Mouse (Mus musculus) embryonic fibroblast, embryonic 13.5 days (primary cell): Measurements from ENCODE around the gene Triobp. TPM values are rescaled to one million over a fixed set of nuclear protein-coding genes. Genes with fewer than 3 reads are reported as not detected.

ENCODE experiments used
- H3K27ac ChIP-seq: 2 replicates; pipeline ENCODE4 v1.5.1; 2012; ENCODE audit warnings: low read length, control low read depth, inconsistent platforms; ENCODE audit not compliant: insufficient read depth
- H3K4me1 ChIP-seq: 2 replicates; pipeline ENCODE4 v1.6.1; 2011; ENCODE audit warnings: low read length; ENCODE audit not compliant: control insufficient read depth, insufficient read depth
- H3K4me3 ChIP-seq: 2 replicates; pipeline ENCODE4 v1.5.1; 2011; ENCODE audit warnings: mild to moderate bottlenecking, control low read depth, low read length; ENCODE audit not compliant: insufficient read depth
- CTCF ChIP-seq: IDR thresholded peaks from 2 replicates; pipeline ENCODE4 v1.5.1; 2011; ENCODE audit warnings: mild to moderate bottlenecking, control low read depth, low read length, moderate library complexity, borderline replicate concordance; ENCODE audit not compliant: insufficient read depth
- POLR2A ChIP-seq: IDR thresholded peaks from 2 replicates; pipeline ENCODE4 v1.6.1; 2011; ENCODE audit warnings: low read depth, mild to moderate bottlenecking, control low read depth, low read length, moderate library complexity
- polyA plus RNA-seq: library from polyadenylated mRNA; stranded (reverse); fragments of >200 nt; gene quantifications from 2 replicates; pipeline ENCODE4 v1.2.4, GENCODE M21; 2011; ENCODE audit warnings: low read depth; ENCODE audit not compliant: missing spikeins, insufficient read length

Gene Triobp
- polyA plus RNA-seq, 1 experiment: 34.2 TPM

DNA sequence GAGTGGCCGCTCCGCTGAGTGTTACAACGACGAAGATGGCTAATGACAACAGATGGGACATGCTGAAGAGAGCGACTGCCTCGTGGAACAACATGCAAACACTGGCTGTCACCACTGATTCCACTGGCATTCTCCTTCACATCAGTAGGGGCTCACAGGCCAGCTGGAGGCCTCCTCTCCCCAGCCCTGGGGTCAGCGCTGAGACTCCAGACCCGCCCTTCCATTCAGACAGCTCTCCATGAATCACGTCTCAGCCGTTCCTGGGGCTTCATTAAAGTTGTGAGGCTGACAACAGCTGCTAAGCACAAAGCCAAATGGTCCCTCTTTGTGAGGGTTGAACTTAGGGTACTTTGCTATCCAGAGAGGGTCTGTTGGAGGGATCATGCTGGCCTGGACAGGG is 64.0 kb downstream of the Triobp start:
- Histone ChIP-seq H3K4me1 (no peaks in the 10 kb centered on the region), H3K4me3 (no peak overlapping the region), H3K27ac (no peak overlapping the region)
- TF ChIP-seq POLR2A (no peak), CTCF (no peak)

DNA sequence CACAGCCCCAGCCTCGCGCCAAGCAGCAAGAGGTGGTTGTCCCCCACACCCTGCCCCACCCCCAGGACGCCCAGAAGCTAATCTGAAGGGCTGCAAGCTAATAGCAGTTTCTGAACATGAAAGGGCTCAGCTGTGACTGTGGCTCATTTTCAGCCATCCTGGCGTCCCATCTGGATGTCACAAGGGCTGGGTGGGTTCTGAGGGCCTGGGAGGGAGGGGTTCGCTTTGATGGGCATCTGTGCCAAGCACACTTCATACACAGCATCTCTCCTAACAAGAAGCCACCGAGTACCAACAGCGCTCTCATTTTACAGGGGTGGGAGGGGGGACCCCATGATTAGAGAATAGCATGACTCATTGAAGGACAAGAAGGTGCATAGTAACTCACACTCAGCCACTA is 65.9 kb downstream of the Triobp start:
- Histone ChIP-seq H3K4me3 (no peak overlapping the region), H3K27ac (no peak overlapping the region), H3K4me1 (no peaks in the 10 kb centered on the region)
- TF ChIP-seq POLR2A (no peak), CTCF (no peak)

DNA sequence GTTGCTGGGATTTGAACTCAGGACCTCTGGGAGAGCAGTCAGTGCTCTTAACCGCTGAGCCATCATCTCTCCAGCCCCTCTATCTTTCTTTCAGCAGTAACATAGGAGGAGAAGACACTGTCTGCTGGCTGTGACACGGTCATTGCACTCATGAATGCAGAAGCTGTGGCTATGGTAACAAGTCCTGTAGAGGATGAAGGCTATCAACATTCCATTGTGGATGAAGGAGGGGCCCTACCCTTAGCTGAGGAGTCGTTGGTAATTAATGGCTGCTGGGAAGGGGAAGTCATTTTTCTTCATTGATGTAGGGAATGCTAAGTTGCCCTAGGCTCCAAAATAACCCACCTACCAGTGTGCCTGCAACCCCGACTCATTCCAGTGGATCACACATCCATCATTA is 70.7 kb downstream of the Triobp start:
- no peak overlapping the region for H3K27ac ChIP-seq
- H3K4me1 ChIP-seq: no peaks in the 10 kb centered on the region
- H3K4me3 ChIP-seq: no peak overlapping the region
- TF ChIP-seq POLR2A (no peak), CTCF (no peak)

DNA sequence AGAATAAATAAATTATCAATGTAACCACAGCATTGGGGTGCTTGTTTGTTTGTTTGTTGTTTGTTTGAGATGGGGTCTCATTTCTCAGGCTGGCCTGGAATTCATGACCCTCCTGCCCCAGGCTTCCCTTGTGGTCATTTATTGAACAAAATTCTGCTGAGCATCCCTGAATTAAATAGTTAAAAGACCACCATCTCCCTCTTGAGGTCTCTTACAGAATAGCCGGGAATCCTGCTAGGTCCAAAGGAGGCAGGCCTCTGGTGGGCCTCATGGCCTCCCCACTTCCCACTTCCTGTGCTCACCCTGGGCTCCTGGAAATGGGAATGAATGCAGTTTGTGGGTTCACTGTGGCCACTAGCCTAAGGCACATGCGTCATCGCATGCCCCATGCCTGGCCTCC is 71.4 kb downstream of the Triobp start:
- TF ChIP-seq CTCF (no peak), POLR2A (no peak)

DNA sequence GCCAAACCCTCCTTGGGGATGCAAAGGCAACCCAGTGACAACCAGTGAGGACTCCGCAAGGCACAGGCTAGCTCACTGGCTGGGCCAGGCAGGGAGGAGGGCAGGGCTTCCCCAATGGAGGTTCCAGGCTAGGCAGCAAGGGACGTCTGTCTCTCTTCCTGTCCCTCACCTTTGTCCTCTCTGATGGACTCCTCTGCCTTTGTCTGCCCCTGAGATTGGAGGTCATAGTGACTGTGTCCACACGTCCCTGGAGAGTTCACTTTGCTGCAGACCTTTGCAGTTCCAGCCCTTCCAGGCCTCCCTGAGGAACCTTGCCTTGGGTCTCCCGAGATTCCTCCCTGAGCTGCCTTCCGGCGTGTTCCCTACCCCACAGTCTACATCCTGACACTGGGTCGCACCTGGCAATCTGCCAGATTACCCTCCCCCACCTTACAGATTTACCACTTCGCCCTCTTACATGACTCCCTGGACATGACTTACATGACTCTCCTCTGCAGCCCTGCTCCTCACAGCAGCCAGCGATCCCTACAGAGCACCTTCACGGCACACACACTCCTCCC is 75.2 kb downstream of the Triobp start:
- TF ChIP-seq POLR2A: no peak
- no peak for TF ChIP-seq CTCF
- Histone ChIP-seq H3K27ac (no peak overlapping the region), H3K4me1 (no peaks in the 10 kb centered on the region), H3K4me3 (no peak overlapping the region)

More for the DNA sequence above, 71.4 kb downstream of the Triobp start:
- Histone ChIP-seq H3K4me3 (no peak overlapping the region), H3K4me1 (no peaks in the 10 kb centered on the region), H3K27ac (no peak overlapping the region)

DNA sequence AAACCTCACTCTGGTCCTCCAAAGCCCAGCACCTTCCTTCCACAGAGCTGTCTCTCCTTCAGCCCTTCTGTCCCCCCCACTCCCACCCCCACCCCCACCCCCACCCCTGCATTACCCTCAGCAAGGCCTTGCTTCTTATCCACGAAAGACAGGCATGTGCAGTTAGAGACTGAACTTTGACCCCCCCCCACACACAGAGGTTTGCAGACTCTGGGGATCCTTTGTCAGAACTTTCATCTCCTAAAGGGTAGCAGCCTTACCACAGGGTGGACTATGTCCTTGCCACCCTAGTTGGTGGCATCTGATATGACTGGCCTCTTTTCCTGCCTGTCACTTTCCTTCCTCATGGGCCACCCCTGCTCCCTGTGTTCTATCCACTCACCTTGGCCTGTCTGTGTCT is 75.8 kb downstream of the Triobp start:
- no peak overlapping the region for H3K4me3 ChIP-seq
- H3K4me1 ChIP-seq: no peaks in the 10 kb centered on the region
- TF ChIP-seq POLR2A (no peak), CTCF (no peak)
- H3K27ac ChIP-seq: no peak overlapping the region

GRCm38 (mm10) chr15:79025687-79026308 is 78.3 kb downstream of the Triobp start:
- no peak for TF ChIP-seq POLR2A
- TF ChIP-seq CTCF: no peak
- Histone ChIP-seq H3K4me3 (no peak overlapping the region), H3K4me1 (no peaks in the 10 kb centered on the region), H3K27ac (no peak overlapping the region)

DNA sequence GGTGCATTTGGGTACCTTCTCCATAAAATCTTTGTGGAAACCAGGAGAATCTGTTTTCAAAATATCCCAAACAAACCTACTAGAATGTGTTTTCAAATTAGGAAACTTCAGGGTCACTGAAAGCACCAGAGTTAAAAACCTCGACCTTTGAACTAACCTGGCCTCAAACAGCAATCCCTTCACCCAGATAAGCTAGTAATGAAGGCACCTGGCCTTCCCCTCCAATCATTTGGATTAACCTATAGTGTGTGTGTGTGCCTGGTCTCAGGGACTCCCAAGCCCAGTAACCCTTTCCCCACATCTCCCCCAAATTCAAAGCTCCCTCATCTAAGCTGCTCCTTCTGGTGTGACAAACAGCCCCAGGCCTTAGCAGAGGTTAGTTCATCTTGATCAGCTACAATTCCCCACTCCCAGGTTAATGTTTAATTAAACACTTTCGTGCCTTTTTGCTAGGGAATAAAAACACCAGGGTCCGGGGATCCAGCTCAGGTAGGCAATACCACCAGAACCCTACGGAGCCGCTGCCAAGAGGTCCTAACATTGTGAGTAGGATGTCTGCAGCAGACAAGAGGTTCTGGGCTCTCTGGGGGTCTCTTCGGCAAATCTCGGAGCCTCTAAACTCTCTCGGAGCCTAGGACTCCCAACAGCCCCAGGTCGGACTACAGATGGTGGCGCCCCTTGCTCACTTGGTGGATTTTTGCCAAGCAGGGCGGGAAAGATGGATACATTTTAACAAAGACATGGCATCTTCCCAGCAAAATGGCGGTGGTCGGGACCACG is 79.2 kb downstream of the Triobp start:
- TF ChIP-seq POLR2A (no peak), CTCF (no peak)
- no peak overlapping the region for H3K27ac ChIP-seq
- H3K4me3 ChIP-seq: no peak overlapping the region
- no peaks in the 10 kb centered on the region for H3K4me1 ChIP-seq

DNA sequence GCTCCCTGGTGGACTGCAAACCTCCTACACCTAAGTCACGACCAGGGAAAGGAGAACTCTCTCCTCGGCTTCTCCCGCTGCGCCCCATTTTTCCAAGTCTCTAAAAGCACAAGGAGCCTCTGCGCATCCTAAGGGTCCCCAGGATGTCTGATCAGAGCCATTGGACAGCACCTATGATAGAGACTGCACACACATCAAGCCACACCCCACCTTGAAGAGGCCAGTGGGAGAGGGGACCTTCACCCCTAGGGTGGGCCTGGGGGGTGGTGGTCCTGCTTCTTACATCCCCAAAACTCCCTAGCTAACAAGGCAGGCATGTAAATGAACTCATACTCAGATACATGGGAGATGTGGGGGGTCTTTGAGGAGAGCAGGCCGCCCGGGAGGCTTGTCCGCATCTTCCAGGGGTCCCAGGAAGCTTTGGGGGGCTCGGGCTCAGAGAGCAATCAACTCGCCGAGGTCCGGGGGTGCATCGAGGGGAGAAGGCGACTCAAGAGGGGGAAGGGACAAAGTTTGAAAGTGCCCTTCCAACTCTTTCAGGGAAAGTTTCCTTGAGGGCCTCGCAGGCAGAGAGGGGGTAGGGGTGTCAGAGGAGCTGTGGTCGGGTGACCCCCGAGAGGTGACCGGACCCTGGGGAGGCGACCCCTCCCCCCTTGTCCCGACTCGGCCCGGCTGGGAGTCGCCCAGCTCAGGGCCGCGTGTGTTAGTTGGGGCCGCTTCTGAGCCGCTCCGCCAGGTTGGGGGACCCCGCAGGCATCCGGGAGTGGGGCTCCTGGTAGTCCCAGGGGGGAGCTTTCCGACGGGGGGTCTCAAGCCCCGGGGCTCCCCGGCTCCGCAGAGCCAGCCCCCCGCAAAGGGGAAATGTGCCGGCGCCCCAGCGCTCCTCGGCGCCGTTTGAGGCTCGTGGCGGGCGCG is 80.0 kb downstream of the Triobp start:
- Histone ChIP-seq H3K27ac (peak overlapping the region; percentile 45), H3K4me3 (peak overlapping the region; percentile 34), H3K4me1 (no peaks in the 10 kb centered on the region)
- no peak for TF ChIP-seq POLR2A
- TF ChIP-seq CTCF: no peak
